Mouse (Mus musculus): ENCODE measurements around the gene Fam172a.

The Fam172a gene

GRCm38 (mm10) chr13:78215223-78215622 lies 513.4 kb downstream of the Fam172a start:
- DNase-seq (ENCODE audit: low spot score) = no peak

Measured in urinary bladder, postnatal 25 days (tissue).